Mouse (Mus musculus) CH12.LX (cell line): ENCODE results near the gene Dmp1. TPM values are rescaled to one million over a fixed set of nuclear protein-coding genes. Genes with fewer than 3 reads are reported as not detected.

Experiments used
- DNase-seq: peaks from one replicate; pipeline ENCODE4 v3.0.0-alpha.2; 2013; ENCODE audit errors: extremely low read depth
- H3K27ac ChIP-seq: 2 replicates; pipeline ENCODE4 v1.5.1; 2012; ENCODE audit warnings: low read depth, mild to moderate bottlenecking, control low read depth, moderate library complexity; ENCODE audit not compliant: insufficient read depth
- H3K27me3 ChIP-seq: replicated peaks from 2 replicates; pipeline ENCODE3; 2012; ENCODE audit warnings: inconsistent platforms
- H3K36me3 ChIP-seq, 2 experiments: replicated peaks in 1 of 2; 2 replicates each; pipeline versions ENCODE3 to v1.6.1; 2012; ENCODE audit warnings: inconsistent platforms in 1 of 2, low read length in 1 of 2, mild to moderate bottlenecking in 1 of 2, mixed read lengths in 1 of 2, moderate library complexity in 1 of 2; ENCODE audit not compliant: control insufficient read depth in 1 of 2, insufficient read depth in 1 of 2
- H3K4me1 ChIP-seq, 2 experiments: 2 replicates each; pipeline ENCODE4 v1.6.1; 2012; ENCODE audit warnings: inconsistent platforms in 1 of 2, moderate library complexity in 1 of 2; ENCODE audit not compliant: insufficient read depth in 2 of 2, control insufficient read depth in 1 of 2
- H3K4me2 ChIP-seq: 2 replicates; pipeline ENCODE4 v1.6.1; 2012; ENCODE audit warnings: low read depth, mild to moderate bottlenecking, control low read depth; ENCODE audit not compliant: poor library complexity, insufficient read depth, severe bottlenecking
- H3K4me3 ChIP-seq, 3 experiments: fragments of 150-350 bp in 1 of 3; sonication (generic) in 1 of 3; replicated peaks in 1 of 3; 2 replicates each; pipeline versions ENCODE3 to v1.5.1; 2011 to 2012; ENCODE audit warnings: low read depth in 2 of 3, low read length in 2 of 3, mild to moderate bottlenecking in 2 of 3, moderate library complexity in 2 of 3, control low read depth in 1 of 3, improper control_type of control experiment in 1 of 3, inconsistent platforms in 1 of 3, mixed read lengths in 1 of 3; ENCODE audit not compliant: poor library complexity in 1 of 3
- H3K79me2 ChIP-seq: replicated peaks from 2 replicates; pipeline ENCODE4 v1.6.1; 2012; ENCODE audit warnings: mild to moderate bottlenecking, moderate library complexity; ENCODE audit not compliant: control insufficient read depth, poor library complexity, insufficient read depth, severe bottlenecking; ENCODE audit errors: extremely low read depth
- H3K9ac ChIP-seq: 2 replicates; pipeline ENCODE4 v1.6.1; 2012; ENCODE audit warnings: low read depth, mild to moderate bottlenecking, control low read depth, moderate library complexity; ENCODE audit not compliant: insufficient read depth
- H3K9me3 ChIP-seq: replicated peaks from 2 replicates; pipeline ENCODE3; 2012; ENCODE audit warnings: low read length, inconsistent platforms, mixed read lengths
- CHD2 ChIP-seq: IDR thresholded peaks from 2 replicates; pipeline ENCODE4 v1.6.1; 2011; ENCODE audit warnings: low read length, improper control_type of control experiment
- CTCF ChIP-seq, 2 experiments: IDR thresholded peaks in 1 of 2; conservative IDR thresholded peaks in 1 of 2; 2 replicates each; pipeline ENCODE4 v1.5.1; 2011 to 2012; ENCODE audit warnings: low read depth in 2 of 2, low read length in 2 of 2, improper control_type of control experiment in 1 of 2, inconsistent platforms in 1 of 2, mild to moderate bottlenecking in 1 of 2, moderate library complexity in 1 of 2
- EP300 ChIP-seq: IDR thresholded peaks from 2 replicates; pipeline ENCODE4 v1.6.1; 2011; ENCODE audit warnings: low read length, improper control_type of control experiment
- ETS1 ChIP-seq: conservative IDR thresholded peaks from 2 replicates; pipeline ENCODE4 v1.6.1; 2012; ENCODE audit warnings: low read depth, mild to moderate bottlenecking, inconsistent platforms, low read length, improper control_type of control experiment, moderate library complexity
- GABPA ChIP-seq: IDR thresholded peaks from 2 replicates; pipeline ENCODE4 v1.6.1; 2012; ENCODE audit warnings: low read depth, low read length, improper control_type of control experiment, inconsistent platforms; ENCODE audit not compliant: insufficient replicate concordance
- JUND ChIP-seq: conservative IDR thresholded peaks from 2 replicates; pipeline ENCODE4 v1.6.1; 2011; ENCODE audit warnings: low read depth, low read length, improper control_type of control experiment
- MAFK ChIP-seq: IDR thresholded peaks from 2 replicates; pipeline ENCODE4 v1.6.1; 2011; ENCODE audit warnings: low read length, improper control_type of control experiment; ENCODE audit not compliant: insufficient replicate concordance
- MAX ChIP-seq: IDR thresholded peaks from 2 replicates; pipeline ENCODE4 v1.6.1; 2011; ENCODE audit warnings: low read length, improper control_type of control experiment
- MAZ ChIP-seq: IDR thresholded peaks from 2 replicates; pipeline ENCODE4 v1.6.1; 2012; ENCODE audit warnings: low read depth, mild to moderate bottlenecking, inconsistent platforms, low read length, improper control_type of control experiment, moderate library complexity
- MEF2A ChIP-seq: IDR thresholded peaks from 2 replicates; pipeline ENCODE4 v1.6.1; 2014; ENCODE audit warnings: low read depth, mild to moderate bottlenecking, inconsistent platforms, low read length, improper control_type of control experiment, borderline replicate concordance
- MYC ChIP-seq: IDR thresholded peaks from 2 replicates; pipeline ENCODE4 v1.6.1; 2011; ENCODE audit warnings: low read depth, mild to moderate bottlenecking, improper control_type of control experiment, low read length
- NRF1 ChIP-seq: IDR thresholded peaks from 2 replicates; pipeline ENCODE4 v1.6.1; 2014; ENCODE audit warnings: low read depth, mild to moderate bottlenecking, inconsistent platforms, low read length, improper control_type of control experiment, moderate library complexity
- SIN3A ChIP-seq: IDR thresholded peaks from 2 replicates; pipeline ENCODE4 v1.6.1; 2012; ENCODE audit warnings: low read length, improper control_type of control experiment, inconsistent platforms
- SMC3 ChIP-seq: IDR thresholded peaks from 2 replicates; pipeline ENCODE4 v1.6.1; 2011; ENCODE audit warnings: low read depth, low read length, improper control_type of control experiment
- UBTF ChIP-seq: IDR thresholded peaks from 2 replicates; pipeline ENCODE4 v1.6.1; 2012; ENCODE audit warnings: low read depth, mild to moderate bottlenecking, inconsistent platforms, low read length, improper control_type of control experiment, moderate library complexity
- USF1 ChIP-seq: IDR thresholded peaks from 2 replicates; pipeline ENCODE4 v1.6.1; 2014; ENCODE audit warnings: low read depth, mild to moderate bottlenecking, inconsistent platforms, low read length, improper control_type of control experiment
- ZKSCAN1 ChIP-seq: IDR thresholded peaks from 2 replicates; pipeline ENCODE4 v1.6.1; 2012; ENCODE audit warnings: low read depth, inconsistent platforms, low read length, improper control_type of control experiment, borderline replicate concordance
- ZNF384 ChIP-seq: IDR thresholded peaks from 2 replicates; pipeline ENCODE4 v1.6.1; 2012; ENCODE audit warnings: low read depth, low read length, improper control_type of control experiment, inconsistent platforms
- dilution Hi-C: fragments of 300-500 bp; cut with MboI; formaldehyde crosslinking; loops from 2 replicates; pipeline ENCODE4 v1.14.3; 2020; ENCODE audit warnings: low sequenced_read_pairs; ENCODE audit not compliant: extremely low pct_unique_long_range_greater_than_20kb, extremely low pct_ligation_motif_present
- in situ Hi-C: fragments of 300-500 bp; cut with MboI; formaldehyde crosslinking; loops from 3 replicates; pipeline ENCODE4 v1.14.3; 2019; ENCODE audit warnings: low sequenced_read_pairs, low pct_ligation_motif_present, low pct_unique_long_range_greater_than_20kb, mixed read lengths
- polyA plus RNA-seq: library from polyadenylated mRNA; unstranded; fragments of >175 nt; gene quantifications from 2 replicates; pipeline ENCODE4 v1.2.1, GENCODE M21; 2012; ENCODE audit warnings: low read depth; ENCODE audit not compliant: insufficient read length
- total RNA-seq, 2 experiments: library from RNA; depleted of rRNA; stranded (reverse); fragments of 300-350 nt in 1 of 2; fragments of >200 nt in 1 of 2; gene quantifications; 2 replicates each; pipeline ENCODE4 v1.2.3; 2012 to 2014

Gene Dmp1
- total and polyA plus RNA-seq, 3 experiments = 0.12 to 0.84 TPM; not detected in 1

GRCm38 (mm10) chr5:104158332-104159052, 43.9 kb upstream of the Dmp1 start:
- H3K9ac ChIP-seq = no peak overlapping the region
- in situ Hi-C loops = no loop called here
- H3K27me3 ChIP-seq = no peaks in the 10 kb centered on the region
- no peak overlapping the region for H3K27ac ChIP-seq
- no peak for DNase-seq
- peaks cover 7 to 16% of the 10 kb centered on the region in 2 experiments for H3K4me1 ChIP-seq
- no peak overlapping the region for H3K4me3 ChIP-seq
- no peaks in the 10 kb centered on the region for H3K9me3 ChIP-seq
- dilution Hi-C loops = no loop called here
- TF ChIP-seq UBTF = no peak
- no peak for TF ChIP-seq USF1
- no peak for TF ChIP-seq NRF1
- TF ChIP-seq MAX = no peak
- TF ChIP-seq EP300 = no peak
- no peak for TF ChIP-seq GABPA
- no peak for TF ChIP-seq CTCF (conservative IDR thresholded peaks at IDR 0.05 in 1 of 2, IDR thresholded peaks at IDR 0.05 in 1 of 2; ENCODE audit: low read depth in 2 of 2, low read length in 2 of 2)
- no peak for TF ChIP-seq ZNF384
- TF ChIP-seq CHD2 = no peak
- TF ChIP-seq MAZ = no peak
- TF ChIP-seq JUND = no peak
- TF ChIP-seq SMC3 = no peak
- no peak for TF ChIP-seq ETS1
- TF ChIP-seq ZKSCAN1 = no peak
- H3K79me2 ChIP-seq = no peaks in the 10 kb centered on the region
- H3K4me2 ChIP-seq = no peak overlapping the region
- no peaks in the 10 kb centered on the region for H3K36me3 ChIP-seq

- H3K9ac ChIP-seq = no peak overlapping the region
- H3K9me3 ChIP-seq = no peaks in the 10 kb centered on the region
- no peak overlapping the region for H3K4me2 ChIP-seq
- peak; percentile 4 for DNase-seq
- H3K27me3 ChIP-seq = no peaks in the 10 kb centered on the region
- H3K4me1 ChIP-seq = peaks cover 7 to 16% of the 10 kb centered on the region in 2 experiments
- no peaks in the 10 kb centered on the region for H3K79me2 ChIP-seq
- in situ Hi-C loops = no loop called here
- H3K4me3 ChIP-seq = no peak overlapping the region
- TF ChIP-seq ETS1 = no peak
- no peak for TF ChIP-seq MEF2A
- TF ChIP-seq MAZ = no peak
- TF ChIP-seq MYC = no peak
- TF ChIP-seq SIN3A = no peak
- TF ChIP-seq MAFK = no peak
- TF ChIP-seq, all 38 proteins: peak for 0
- dilution Hi-C loops = no loop called here
- Histone ChIP-seq H3K36me3 (no peaks in the 10 kb centered on the region), H3K27ac (no peak overlapping the region)
These were observed 41.8 kb upstream of the Dmp1 start for GRCm38 (mm10) chr5:104160581-104160980.
